Mouse (Mus musculus) macrophage (primary cell): ENCODE measurements around the gene Methig1. TPM values are rescaled to one million over a fixed set of nuclear protein-coding genes. Genes with fewer than 3 reads are reported as not detected.
"Not testable (repeated sequence)": the region's sequence is repeated elsewhere in the genome, so short reads cannot be mapped to it uniquely, and the experiment has no call there.

Experiments used
- H3K27ac ChIP-seq: fragments of 350-480 bp; formaldehyde crosslinking; 2 replicates; pipeline ENCODE4 v1.9.0; 2021
- H3K36me3 ChIP-seq: fragments of 350-480 bp; formaldehyde crosslinking; 2 replicates; pipeline ENCODE4 v1.9.0; 2021; ENCODE audit errors: inconsistent target
- H3K4me3 ChIP-seq: fragments of 350-480 bp; formaldehyde crosslinking; 2 replicates; pipeline ENCODE4 v1.9.0; 2021; ENCODE audit errors: inconsistent target
- H3K79me2 ChIP-seq: fragments of 350-480 bp; formaldehyde crosslinking; 2 replicates; pipeline ENCODE4 v1.9.0; 2021; ENCODE audit errors: inconsistent target
- WGBS: methylation state at CpG from one replicate; pipeline ENCODE4 v1.1.7; 2026; ENCODE audit warnings: inconsistent platforms; ENCODE audit not compliant: missing documents; 5-methylcytosine and 5-hydroxymethylcytosine counted together
- polyA plus RNA-seq: library from polyadenylated mRNA; stranded (reverse); fragments of 250-400 nt; gene quantifications from 3 replicates; pipeline ENCODE4 v1.2.4, GENCODE M21; 2018; ENCODE audit warnings: inconsistent platforms

Gene Methig1
- polyA plus RNA-seq, 1 experiment from 2014 or later, result not detected

DNA sequence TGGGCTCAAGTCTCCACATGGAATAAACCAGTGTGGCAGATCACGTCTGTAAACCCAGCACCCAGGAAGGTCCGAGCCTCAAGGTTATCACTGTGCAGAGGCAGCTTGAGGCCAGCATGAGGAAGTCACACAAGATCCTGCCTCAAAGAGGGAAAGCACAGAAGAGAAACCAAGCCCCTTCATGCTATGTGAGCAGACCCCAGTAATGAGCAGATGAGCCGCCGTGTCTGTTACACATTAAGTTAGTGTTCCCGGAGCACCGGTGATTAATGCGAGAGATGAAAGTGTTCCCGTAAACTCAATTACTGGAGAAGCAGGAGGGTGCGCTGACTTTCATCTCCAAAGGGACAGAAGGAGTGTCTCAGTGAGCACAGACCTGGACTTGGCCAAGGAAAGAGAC is 13.0 kb downstream of the Methig1 start:
- not testable (repeated sequence) for H3K36me3 ChIP-seq, H3K4me3 ChIP-seq, H3K27ac ChIP-seq, H3K79me2 ChIP-seq
- WGBS, result 100% methylated on average over 1 of the region's 9 CpGs

DNA sequence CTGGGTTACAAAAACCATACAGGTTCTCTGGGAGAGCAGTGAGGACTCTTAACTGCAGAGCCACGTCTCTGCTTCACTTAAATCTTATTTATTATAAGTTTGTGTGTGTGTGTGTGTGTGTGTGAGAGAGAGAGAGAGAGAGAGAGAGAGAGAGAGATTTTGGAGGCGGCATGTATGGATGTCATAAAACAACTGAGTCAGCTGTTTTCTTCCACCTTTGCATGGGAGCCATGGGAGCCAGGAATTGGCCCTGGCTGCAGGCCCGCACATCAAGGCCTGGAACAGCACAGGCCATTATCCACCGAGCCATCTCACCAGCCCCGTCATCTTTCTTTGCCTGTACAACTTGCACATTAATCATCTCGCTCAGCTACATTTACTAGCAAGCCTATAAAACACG is 14.2 kb downstream of the Methig1 start:
- Histone ChIP-seq H3K79me2 (no peaks in the 10 kb centered on the region), H3K4me3 (no peak overlapping the region), H3K27ac (no peak overlapping the region), H3K36me3 (no peaks in the 10 kb centered on the region)
- 91% methylated on average over 7 of the region's 7 CpGs for WGBS

DNA sequence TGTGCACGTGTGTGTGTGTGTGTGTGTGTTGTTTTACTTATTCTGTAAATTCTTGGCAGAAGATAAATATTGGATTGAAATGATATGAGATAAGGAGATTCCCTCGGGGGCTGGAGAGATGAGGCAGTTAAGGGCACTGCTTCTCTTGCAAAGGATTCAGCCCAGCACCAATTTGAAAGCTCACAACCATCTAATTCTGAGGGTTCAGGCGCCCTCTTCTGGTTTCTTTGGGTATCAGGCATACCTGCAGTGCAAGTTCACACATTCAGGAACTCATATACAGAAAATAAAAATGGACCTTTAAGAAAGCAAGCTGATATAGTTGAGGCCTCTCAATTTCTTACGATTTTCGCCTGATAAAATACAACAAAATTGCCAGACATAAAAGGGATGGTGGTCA is 22.1 kb downstream of the Methig1 start:
- Histone ChIP-seq H3K27ac (no peak overlapping the region), H3K36me3 (no peaks in the 10 kb centered on the region), H3K4me3 (no peak overlapping the region), H3K79me2 (no peaks in the 10 kb centered on the region)
- WGBS, result 56% methylated on average over 5 of the region's 5 CpGs

DNA sequence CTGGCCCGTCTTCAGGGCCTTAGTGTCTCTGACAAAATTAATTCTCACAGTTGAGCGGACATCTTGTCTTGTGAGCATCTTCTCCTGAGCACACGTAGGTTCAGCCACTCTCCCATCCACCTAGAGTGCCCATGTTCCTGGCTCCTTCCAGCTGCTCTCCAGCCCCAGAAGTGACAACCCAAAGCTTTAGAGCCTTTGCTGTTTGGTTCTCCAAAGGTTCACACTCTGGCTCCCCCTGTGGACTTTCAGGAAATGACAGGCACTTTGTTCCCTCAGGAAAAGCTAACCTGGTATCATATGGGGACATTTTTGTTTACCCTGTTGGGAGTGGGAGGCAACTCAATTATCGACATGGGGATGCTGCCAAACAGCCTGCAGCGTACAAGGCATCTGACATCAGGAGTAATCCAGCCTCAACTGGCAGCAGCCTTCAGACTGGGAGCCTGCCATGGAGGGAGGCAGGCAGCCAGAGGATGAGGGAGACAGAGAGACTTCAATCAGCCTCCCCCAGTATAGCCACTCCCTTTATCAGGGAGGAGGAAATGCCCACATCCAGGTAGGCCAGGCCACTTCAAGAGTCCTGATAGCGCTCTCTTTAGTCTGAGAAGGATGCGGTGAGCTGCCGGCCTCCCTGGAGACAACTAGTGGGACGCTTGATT is 25.0 kb downstream of the Methig1 start:
- H3K79me2 ChIP-seq, H3K4me3 ChIP-seq, H3K27ac ChIP-seq, H3K36me3 ChIP-seq: not testable (repeated sequence)
- WGBS, result no CpG with 5 or more reads among the region's 9 CpGs

DNA sequence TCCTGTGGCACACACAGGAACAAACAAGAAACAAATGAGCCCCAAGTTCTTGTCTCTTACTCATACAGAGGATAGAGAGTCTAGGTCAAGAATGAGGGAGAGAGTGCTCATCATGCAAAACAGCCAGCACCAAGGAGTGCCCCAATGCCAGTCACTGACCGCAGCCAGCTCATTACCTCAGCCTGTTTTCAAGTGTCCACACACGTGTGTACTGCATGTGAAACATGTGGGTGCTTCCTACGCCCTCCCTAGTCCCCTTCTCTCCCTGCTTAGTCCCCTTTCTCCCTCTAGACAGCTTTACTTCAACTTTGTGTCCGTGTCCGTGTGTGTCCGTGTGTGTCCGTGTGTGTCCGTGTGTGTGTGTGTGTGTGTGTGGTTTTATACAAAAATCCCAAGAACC is 26.7 kb downstream of the Methig1 start:
- Histone ChIP-seq H3K27ac (no peak overlapping the region), H3K79me2 (no peaks in the 10 kb centered on the region), H3K4me3 (no peak overlapping the region), H3K36me3 (no peaks in the 10 kb centered on the region)
- WGBS, result 75% methylated on average over 2 of the region's 8 CpGs

DNA sequence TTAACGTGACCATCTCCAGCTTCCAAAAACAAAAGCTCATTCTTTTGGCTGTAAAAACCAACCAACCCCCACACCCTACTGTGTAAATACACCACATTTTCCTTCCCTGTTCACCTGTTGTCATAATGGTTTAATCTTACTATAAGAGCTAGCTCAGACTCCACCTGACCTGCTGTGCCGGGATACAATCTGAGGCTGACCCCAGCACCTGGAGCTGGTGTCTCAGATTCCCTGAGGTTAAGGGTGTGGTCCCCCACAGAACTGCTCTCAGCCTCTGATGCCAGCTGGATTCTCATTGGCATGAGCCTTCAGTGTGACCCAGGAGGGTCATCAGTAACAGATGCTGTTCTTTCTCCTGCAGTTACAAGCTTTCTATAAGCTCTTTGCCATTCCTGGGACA is 27.2 kb downstream of the Methig1 start:
- WGBS, result 81% methylated on average over 1 of the region's 2 CpGs
- H3K36me3 ChIP-seq, result no peaks in the 10 kb centered on the region
- no peak overlapping the region for H3K4me3 ChIP-seq
- H3K79me2 ChIP-seq, result no peaks in the 10 kb centered on the region
- no peak overlapping the region for H3K27ac ChIP-seq

DNA sequence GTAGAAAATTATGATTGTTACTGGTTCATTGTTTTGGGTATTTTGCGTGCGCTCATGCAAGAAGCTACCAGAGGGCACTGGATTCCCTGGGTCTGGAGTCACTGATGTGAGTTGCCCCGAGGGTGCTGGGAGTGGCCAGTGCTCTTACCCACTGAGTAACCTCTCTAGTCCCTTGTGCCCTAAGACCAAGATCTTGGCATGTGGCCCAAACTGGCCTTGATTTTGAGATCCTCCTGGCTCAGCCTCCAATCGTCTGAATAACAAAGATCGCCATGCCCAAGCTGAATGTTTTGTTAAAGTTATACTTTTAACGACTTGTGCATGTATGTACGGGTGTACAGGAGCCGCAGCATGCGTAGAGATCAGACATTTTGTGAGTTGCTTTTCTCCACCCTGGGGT is 32.8 kb downstream of the Methig1 start:
- 88% methylated on average over 9 of the region's 9 CpGs for WGBS
- H3K4me3 ChIP-seq, result no peak overlapping the region

DNA sequence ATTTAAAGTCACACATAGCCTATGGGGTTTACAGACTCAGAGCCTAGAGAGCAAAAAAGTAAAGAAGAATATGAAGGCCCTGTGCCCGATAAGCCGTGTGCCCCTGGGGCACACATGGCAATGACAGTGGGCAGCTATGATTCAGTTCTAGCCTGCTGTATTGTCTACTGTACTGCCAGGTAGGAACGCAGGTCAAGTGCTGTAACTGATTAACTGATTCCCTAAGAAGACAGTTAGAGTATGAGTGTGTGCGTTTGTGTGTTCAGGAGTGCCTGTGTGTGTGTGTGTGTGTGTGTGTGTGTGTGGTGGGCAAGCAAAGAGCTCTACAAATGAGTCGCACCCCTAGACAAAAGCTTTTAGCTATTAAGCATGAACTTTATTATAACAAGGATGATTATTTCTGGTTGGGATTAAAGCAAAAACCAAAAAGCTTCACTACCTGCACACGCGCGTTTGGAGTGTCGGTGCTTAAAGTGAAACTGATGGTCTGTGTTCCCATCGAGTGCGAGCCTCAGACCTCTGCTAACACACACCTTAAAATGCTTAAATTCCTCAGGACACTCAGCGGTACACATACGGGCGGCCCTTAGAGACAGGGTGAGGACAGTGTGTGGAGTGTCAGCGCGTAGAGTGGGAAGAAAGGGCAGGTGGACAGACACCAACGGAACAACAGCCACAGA is 34.7 kb downstream of the Methig1 start:
- Histone ChIP-seq H3K27ac (no peak overlapping the region), H3K4me3 (no peak overlapping the region), H3K36me3 (peaks cover 5% of the 10 kb centered on the region; the same call in 1 of the 2 replicates), H3K79me2 (no peaks in the 10 kb centered on the region)
- WGBS, result 90% methylated on average over 16 of the region's 17 CpGs

More for the DNA sequence above, 32.8 kb downstream of the Methig1 start:
- Histone ChIP-seq H3K79me2 (no peaks in the 10 kb centered on the region), H3K27ac (no peak overlapping the region), H3K36me3 (no peaks in the 10 kb centered on the region; the same call in 1 of the 2 replicates)

DNA sequence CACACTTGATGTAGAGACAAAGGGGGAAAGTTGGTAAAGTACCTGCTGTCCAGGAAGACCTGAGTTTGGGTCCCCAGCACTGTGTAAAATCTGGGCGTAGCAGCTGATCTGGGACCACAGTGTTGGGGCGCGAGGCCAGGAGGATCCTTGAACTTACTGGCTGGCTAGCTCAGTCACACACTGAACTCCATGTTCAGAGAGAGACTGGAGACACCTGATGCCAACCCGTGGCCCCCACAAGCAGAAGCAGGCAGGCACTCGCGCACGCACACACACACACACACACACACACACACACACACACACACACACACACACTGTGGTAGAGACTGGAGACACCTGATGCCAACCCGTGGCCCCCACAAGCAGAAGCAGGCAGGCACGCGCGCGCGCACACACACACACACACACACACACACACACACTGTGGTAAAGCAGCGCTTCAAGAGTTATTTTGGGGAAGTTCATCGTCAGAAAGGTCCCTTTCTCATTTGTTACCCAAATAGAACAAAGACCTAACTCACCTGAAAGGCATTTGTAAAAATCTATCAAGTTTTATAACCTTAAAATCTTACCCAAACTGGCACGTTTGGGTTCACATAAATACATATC is 35.4 kb downstream of the Methig1 start:
- Histone ChIP-seq H3K79me2 (no peaks in the 10 kb centered on the region), H3K36me3 (peaks cover 11% of the 10 kb centered on the region), H3K4me3 (no peak overlapping the region), H3K27ac (no peak overlapping the region)
- WGBS, result 36% methylated on average over 4 of the region's 16 CpGs

DNA sequence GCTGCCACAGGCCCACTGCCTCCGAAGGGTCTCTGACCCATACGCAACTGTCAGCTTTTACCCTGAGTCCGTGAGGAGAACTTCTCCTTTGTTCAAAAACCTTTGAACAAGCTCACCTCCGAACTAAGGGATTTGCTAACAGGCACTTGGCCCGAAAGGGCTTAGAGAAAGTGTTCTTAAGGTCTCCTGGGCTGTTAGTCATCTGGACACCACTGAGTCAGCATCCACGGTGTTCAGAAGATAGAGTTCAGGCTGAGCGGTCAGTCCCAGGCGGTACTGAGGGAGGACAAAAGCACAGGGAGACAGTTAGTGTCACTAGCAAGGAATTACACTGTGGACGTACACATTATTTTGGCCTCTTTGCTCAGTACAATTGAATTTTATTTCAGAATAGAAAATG is 35.9 kb downstream of the Methig1 start:
- no peak overlapping the region for H3K4me3 ChIP-seq
- no peaks in the 10 kb centered on the region for H3K79me2 ChIP-seq
- no peak overlapping the region for H3K27ac ChIP-seq
- peaks cover 17% of the 10 kb centered on the region for H3K36me3 ChIP-seq
- 83% methylated on average over 9 of the region's 9 CpGs for WGBS

DNA sequence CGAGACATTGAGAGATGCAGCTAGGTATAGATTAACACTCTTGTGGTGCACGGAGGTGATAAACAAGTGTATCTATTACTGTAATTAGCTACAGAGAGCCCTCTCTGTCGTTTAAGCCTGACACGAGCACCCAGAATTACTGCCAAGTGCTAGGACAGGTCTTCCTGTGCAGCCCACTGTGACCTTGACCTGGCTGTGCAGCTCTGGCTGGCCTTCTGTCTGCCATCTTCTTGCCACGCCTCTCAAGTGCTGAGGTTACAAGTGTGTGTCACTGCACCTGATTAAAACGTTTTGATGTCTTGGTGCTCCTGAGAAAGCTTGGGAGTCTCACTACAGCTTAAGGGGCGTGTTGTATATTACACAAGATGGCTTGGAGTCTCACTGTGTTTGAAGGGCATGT is 38.1 kb downstream of the Methig1 start:
- WGBS, result 84% methylated on average over 6 of the region's 7 CpGs
- Histone ChIP-seq H3K4me3 (no peak overlapping the region), H3K36me3 (peaks cover 39% of the 10 kb centered on the region), H3K79me2 (no peaks in the 10 kb centered on the region), H3K27ac (no peak overlapping the region)

DNA sequence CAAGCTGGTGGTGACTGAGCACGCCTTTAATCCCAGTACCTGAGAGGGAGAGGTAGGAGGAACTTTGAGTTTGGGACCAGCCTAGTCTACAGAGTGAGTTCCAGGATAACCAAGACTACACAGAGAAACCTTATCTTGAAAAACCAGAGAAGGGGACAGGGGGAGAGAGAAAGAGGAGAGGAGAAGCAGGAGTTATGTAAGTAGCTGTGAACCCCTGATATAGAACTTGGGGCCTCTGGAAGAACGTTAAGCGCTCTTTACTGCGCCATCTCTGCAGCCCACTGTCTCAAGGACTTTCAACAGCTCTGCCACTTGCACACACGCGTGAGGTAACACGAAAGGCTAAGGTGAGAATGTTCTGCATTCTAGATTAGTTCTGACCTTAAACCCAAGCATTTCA is 38.6 kb downstream of the Methig1 start:
- Histone ChIP-seq H3K36me3 (peaks cover 44% of the 10 kb centered on the region), H3K79me2 (no peaks in the 10 kb centered on the region), H3K27ac (no peak overlapping the region), H3K4me3 (no peak overlapping the region)
- 93% methylated on average over 7 of the region's 7 CpGs for WGBS

DNA sequence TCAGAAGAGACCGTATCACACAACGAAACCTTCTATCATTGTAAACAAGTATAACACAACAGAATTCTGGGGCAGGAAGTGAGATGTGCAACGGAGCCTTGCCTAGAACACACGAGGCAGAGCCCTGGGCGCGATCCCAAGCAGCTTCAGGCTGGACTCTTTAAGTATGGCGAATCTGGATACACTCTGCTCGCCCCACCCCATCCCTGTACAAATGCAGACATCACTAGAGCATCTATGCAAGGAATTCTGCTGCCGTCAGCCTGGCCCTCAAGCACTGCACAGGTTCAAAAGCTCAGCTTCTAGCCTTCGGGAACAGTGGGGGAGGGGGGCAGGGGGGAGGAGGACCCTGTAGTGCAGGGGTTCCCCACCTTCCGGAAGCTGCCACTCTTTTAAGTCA is 40.1 kb downstream of the Methig1 start:
- H3K4me3 ChIP-seq, result no peak overlapping the region
- no peaks in the 10 kb centered on the region for H3K79me2 ChIP-seq
- 95% methylated on average over 3 of the region's 11 CpGs for WGBS
- H3K27ac ChIP-seq, result no peak overlapping the region
- H3K36me3 ChIP-seq, result peaks cover 58% of the 10 kb centered on the region

DNA sequence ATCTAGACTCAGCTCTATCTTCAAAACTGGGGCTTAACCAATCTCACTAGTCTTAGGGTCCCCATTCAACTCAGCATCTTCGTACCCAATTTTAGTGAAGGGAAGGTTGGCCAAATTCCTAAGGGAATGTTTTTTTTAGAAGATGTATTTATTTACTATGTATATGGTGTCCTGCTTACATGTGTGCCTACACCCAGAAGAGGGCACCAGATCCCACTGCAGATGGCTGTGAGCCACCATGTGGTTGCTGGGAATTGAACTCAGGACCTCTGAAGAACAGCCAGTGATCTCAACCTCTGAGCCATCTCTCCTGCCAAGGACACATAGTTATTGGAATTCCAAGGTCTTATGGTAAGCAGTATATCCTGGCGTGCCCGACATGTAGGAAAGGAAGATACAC is 42.6 kb downstream of the Methig1 start:
- Histone ChIP-seq H3K36me3 (peaks cover 84% of the 10 kb centered on the region), H3K27ac (no peak overlapping the region), H3K4me3 (no peak overlapping the region), H3K79me2 (no peaks in the 10 kb centered on the region)
- 90% methylated on average over 2 of the region's 3 CpGs for WGBS

DNA sequence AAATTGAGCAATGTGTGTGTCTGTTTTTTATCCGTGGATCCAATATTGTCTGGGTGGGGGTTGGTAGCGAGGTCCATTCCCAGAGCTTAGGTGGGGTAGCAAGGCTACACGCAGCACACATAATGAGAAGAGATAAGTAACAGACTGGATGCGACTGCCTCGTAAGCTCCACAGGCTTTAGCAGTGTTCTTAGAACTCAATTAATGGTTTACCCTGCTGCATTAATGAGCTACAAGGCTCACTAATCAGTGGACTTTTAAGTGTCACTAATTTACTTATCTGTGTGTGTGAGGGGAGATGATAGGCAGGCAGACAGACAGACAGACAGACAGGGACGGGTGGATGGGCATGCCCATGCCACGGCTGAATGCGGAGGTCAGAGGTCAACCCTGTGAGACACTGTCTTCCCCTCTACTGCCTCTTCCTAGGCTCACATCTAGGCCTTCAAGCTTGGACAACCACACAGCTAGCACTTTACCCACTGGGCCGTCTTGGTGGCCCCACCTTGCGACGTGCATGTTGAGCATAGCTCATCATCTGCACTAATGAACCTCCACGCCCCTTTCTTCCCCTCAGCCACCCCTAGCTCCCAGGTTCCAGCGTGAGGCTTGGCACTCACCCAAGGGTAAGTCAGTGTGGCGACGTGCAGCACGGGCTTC is 47.8 kb downstream of the Methig1 start:
- no peak overlapping the region for H3K27ac ChIP-seq
- H3K36me3 ChIP-seq, result peaks cover 89% of the 10 kb centered on the region
- no peak overlapping the region for H3K4me3 ChIP-seq
- no peaks in the 10 kb centered on the region; the same call in 1 of the 2 replicates for H3K79me2 ChIP-seq
- 89% methylated on average over 16 of the region's 16 CpGs for WGBS
